Mouse (Mus musculus) MEL (cell line): Measurements from ENCODE around the gene Gm49345. TPM values are rescaled to one million over a fixed set of nuclear protein-coding genes. Genes with fewer than 3 reads are reported as not detected.

Experiments used
- DNase-seq: peaks from one replicate; pipeline ENCODE4 v3.0.0; 2011; ENCODE audit warnings: low read depth, low spot score
- H3K27ac ChIP-seq: 2 replicates; pipeline ENCODE4 v1.5.1; 2012; ENCODE audit warnings: low read depth, mild to moderate bottlenecking, control low read depth, low read length, moderate library complexity; ENCODE audit not compliant: control insufficient read depth
- H3K27me3 ChIP-seq, 2 experiments: fragments of 150-350 bp in 1 of 2; sonication (generic) in 1 of 2; 2 replicates each; pipeline ENCODE4 v1.6.1; 2012; ENCODE audit warnings: low read length in 2 of 2, mild to moderate bottlenecking in 2 of 2, improper control_type of control experiment in 1 of 2, moderate library complexity in 1 of 2; ENCODE audit not compliant: insufficient read depth in 2 of 2, control insufficient read depth in 1 of 2
- H3K36me3 ChIP-seq, 2 experiments: 2 replicates each; pipeline ENCODE4 v1.6.1; 2012 to 2014; ENCODE audit warnings: low read length in 2 of 2, improper control_type of control experiment in 1 of 2, inconsistent platforms in 1 of 2, mild to moderate bottlenecking in 1 of 2; ENCODE audit not compliant: insufficient read depth in 2 of 2, control insufficient read depth in 1 of 2
- H3K4me1 ChIP-seq, 2 experiments: fragments of 150-350 bp in 1 of 2; sonication (generic) in 1 of 2; 2 replicates each; pipeline ENCODE4 v1.6.1; 2012; ENCODE audit warnings: low read length in 2 of 2, improper control_type of control experiment in 1 of 2, mild to moderate bottlenecking in 1 of 2; ENCODE audit not compliant: insufficient read depth in 2 of 2, control insufficient read depth in 1 of 2
- H3K4me3 ChIP-seq, 2 experiments: fragments of 150-350 bp in 1 of 2; sonication (generic) in 1 of 2; 2 replicates each; pipeline ENCODE4 v1.5.1; 2012; ENCODE audit warnings: low read depth in 2 of 2, low read length in 2 of 2, mild to moderate bottlenecking in 2 of 2, moderate library complexity in 2 of 2, control low read depth in 1 of 2, improper control_type of control experiment in 1 of 2; ENCODE audit not compliant: control insufficient read depth in 1 of 2, insufficient read depth in 1 of 2
- H3K79me2 ChIP-seq: 2 replicates; pipeline ENCODE4 v1.6.1; 2012; ENCODE audit warnings: mild to moderate bottlenecking, low read length, moderate library complexity; ENCODE audit not compliant: control insufficient read depth, poor library complexity, insufficient read depth
- H3K9ac ChIP-seq: 2 replicates; pipeline ENCODE4 v1.6.1; 2012; ENCODE audit warnings: low read depth, mild to moderate bottlenecking, control low read depth, low read length, moderate library complexity; ENCODE audit not compliant: control insufficient read depth, poor library complexity, severe bottlenecking
- H3K9me3 ChIP-seq: fragments of 150-350 bp; sonication (generic); replicated peaks from 2 replicates; pipeline ENCODE4 v1.6.1; 2012; ENCODE audit warnings: mild to moderate bottlenecking, low read length, improper control_type of control experiment, moderate library complexity; ENCODE audit not compliant: insufficient read depth
- BHLHE40 ChIP-seq: IDR thresholded peaks from 2 replicates; pipeline ENCODE4 v1.6.1; 2012; ENCODE audit warnings: low read depth, mild to moderate bottlenecking, inconsistent platforms, low read length, improper control_type of control experiment, borderline replicate concordance
- CHD2 ChIP-seq: IDR thresholded peaks from 2 replicates; pipeline ENCODE4 v1.6.1; 2011; ENCODE audit warnings: low read length, improper control_type of control experiment
- CTCF ChIP-seq, 3 experiments: IDR thresholded peaks in 2 of 3; conservative IDR thresholded peaks in 1 of 3; 2 replicates each; pipeline ENCODE4 v1.5.1; 2011 to 2012; ENCODE audit warnings: low read length in 3 of 3, low read depth in 2 of 3, mild to moderate bottlenecking in 2 of 3, improper control_type of control experiment in 1 of 3, inconsistent platforms in 1 of 3, mixed read lengths in 1 of 3, moderate library complexity in 1 of 3; ENCODE audit not compliant: control insufficient read depth in 1 of 3, insufficient read depth in 1 of 3, poor library complexity in 1 of 3, severe bottlenecking in 1 of 3
- ELF1 ChIP-seq: IDR thresholded peaks from 2 replicates; pipeline ENCODE4 v1.6.1; 2014; ENCODE audit warnings: low read depth, mild to moderate bottlenecking, inconsistent platforms, low read length, improper control_type of control experiment, moderate library complexity
- EP300 ChIP-seq, 2 experiments: IDR thresholded peaks; 2 replicates each; pipeline ENCODE4 v1.6.1; 2011; ENCODE audit warnings: improper control_type of control experiment in 2 of 2, low read length in 2 of 2, low read depth in 1 of 2, mild to moderate bottlenecking in 1 of 2
- ETS1 ChIP-seq: IDR thresholded peaks from 2 replicates; pipeline ENCODE4 v1.6.1; 2012; ENCODE audit warnings: low read depth, mild to moderate bottlenecking, inconsistent platforms, low read length, improper control_type of control experiment, moderate library complexity
- GABPA ChIP-seq: IDR thresholded peaks from 2 replicates; pipeline ENCODE4 v1.6.1; 2012; ENCODE audit warnings: low read depth, mild to moderate bottlenecking, inconsistent platforms, low read length, improper control_type of control experiment, moderate library complexity
- GATA1 ChIP-seq: IDR thresholded peaks from 2 replicates; pipeline ENCODE4 v1.6.1; 2011; ENCODE audit warnings: low read depth, low read length, improper control_type of control experiment
- HCFC1 ChIP-seq: IDR thresholded peaks from 2 replicates; pipeline ENCODE4 v1.6.1; 2012; ENCODE audit warnings: low read depth, mild to moderate bottlenecking, inconsistent platforms, low read length, improper control_type of control experiment, moderate library complexity
- JUND ChIP-seq: IDR thresholded peaks from 2 replicates; pipeline ENCODE4 v1.6.1; 2011; ENCODE audit warnings: low read depth, mild to moderate bottlenecking, improper control_type of control experiment, low read length
- KAT2A ChIP-seq: conservative IDR thresholded peaks from 2 replicates; pipeline ENCODE4 v1.6.1; 2012; ENCODE audit warnings: low read depth, low read length, improper control_type of control experiment, inconsistent platforms
- MAFK ChIP-seq: IDR thresholded peaks from 2 replicates; pipeline ENCODE4 v1.6.1; 2011; ENCODE audit warnings: low read depth, mild to moderate bottlenecking, low read length, improper control_type of control experiment, borderline replicate concordance
- MAX ChIP-seq: IDR thresholded peaks from 2 replicates; pipeline ENCODE4 v1.6.1; 2011; ENCODE audit warnings: low read length, improper control_type of control experiment
- MAZ ChIP-seq: IDR thresholded peaks from 2 replicates; pipeline ENCODE4 v1.6.1; 2012; ENCODE audit warnings: low read depth, mild to moderate bottlenecking, inconsistent platforms, low read length, improper control_type of control experiment
- MXI1 ChIP-seq: IDR thresholded peaks from 2 replicates; pipeline ENCODE4 v1.6.1; 2011; ENCODE audit warnings: mild to moderate bottlenecking, low read depth, low read length, improper control_type of control experiment
- MYB ChIP-seq: IDR thresholded peaks from 2 replicates; pipeline ENCODE4 v1.6.1; 2011; ENCODE audit warnings: mild to moderate bottlenecking, low read depth, low read length, improper control_type of control experiment
- MYC ChIP-seq: IDR thresholded peaks from 2 replicates; pipeline ENCODE4 v1.6.1; 2011; ENCODE audit warnings: low read depth, mild to moderate bottlenecking, low read length, improper control_type of control experiment, moderate library complexity
- POLR2AphosphoS2 ChIP-seq: IDR thresholded peaks from 2 replicates; pipeline ENCODE4 v1.6.1; 2011; ENCODE audit warnings: low read length, improper control_type of control experiment
- RCOR1 ChIP-seq: IDR thresholded peaks from 2 replicates; pipeline ENCODE4 v1.6.1; 2012; ENCODE audit warnings: low read depth, mild to moderate bottlenecking, inconsistent platforms, low read length, improper control_type of control experiment
- SIN3A ChIP-seq: IDR thresholded peaks from 2 replicates; pipeline ENCODE4 v1.6.1; 2012; ENCODE audit warnings: low read length, improper control_type of control experiment, inconsistent platforms
- SMC3 ChIP-seq: IDR thresholded peaks from 2 replicates; pipeline ENCODE4 v1.6.1; 2011; ENCODE audit warnings: low read depth, low read length, improper control_type of control experiment
- TBP ChIP-seq: IDR thresholded peaks from 2 replicates; pipeline ENCODE4 v1.8.0; 2011; ENCODE audit warnings: low read depth, low read length, improper control_type of control experiment
- TCF12 ChIP-seq: IDR thresholded peaks from 2 replicates; pipeline ENCODE4 v1.6.1; 2014; ENCODE audit warnings: low read depth, mild to moderate bottlenecking, inconsistent platforms, low read length, improper control_type of control experiment, moderate library complexity
- USF1 ChIP-seq: IDR thresholded peaks from 2 replicates; pipeline ENCODE4 v1.6.1; 2014; ENCODE audit warnings: low read depth, mild to moderate bottlenecking, inconsistent platforms, low read length, improper control_type of control experiment, moderate library complexity
- USF2 ChIP-seq, 2 experiments: IDR thresholded peaks; 2 replicates each; pipeline ENCODE4 v1.6.1; 2011 to 2012; ENCODE audit warnings: improper control_type of control experiment in 2 of 2, low read length in 2 of 2, borderline replicate concordance in 1 of 2, inconsistent platforms in 1 of 2, low read depth in 1 of 2, mild to moderate bottlenecking in 1 of 2; ENCODE audit not compliant: insufficient read depth in 1 of 2
- ZKSCAN1 ChIP-seq: IDR thresholded peaks from 2 replicates; pipeline ENCODE4 v1.6.1; 2012; ENCODE audit warnings: low read depth, mild to moderate bottlenecking, inconsistent platforms, low read length, improper control_type of control experiment, moderate library complexity
- ZMIZ1 ChIP-seq: IDR thresholded peaks from 2 replicates; pipeline ENCODE4 v1.6.1; 2012; ENCODE audit warnings: low read depth, mild to moderate bottlenecking, inconsistent platforms, low read length, improper control_type of control experiment, moderate library complexity
- ZNF384 ChIP-seq: IDR thresholded peaks from 2 replicates; pipeline ENCODE4 v1.6.1; 2012; ENCODE audit warnings: low read depth, mild to moderate bottlenecking, inconsistent platforms, low read length, improper control_type of control experiment
- polyA plus RNA-seq, 2 experiments: library from polyadenylated mRNA; stranded (reverse) in 1 of 2; unstranded in 1 of 2; fragments of >175 nt in 1 of 2; fragments of >200 nt in 1 of 2; gene quantifications; 2 replicates each; pipeline versions ENCODE4 v1.2.1 to v1.2.4; 2012; ENCODE audit warnings: low replicate concordance in 2 of 2, low read depth in 1 of 2; ENCODE audit not compliant: insufficient read length in 2 of 2, insufficient read depth in 1 of 2, missing spikeins in 1 of 2
- total RNA-seq: library from RNA; depleted of rRNA; stranded (reverse); fragments of 300-350 nt; gene quantifications from 2 replicates; pipeline ENCODE4 v1.2.3, GENCODE M21; 2012

The Gm49345 gene
- total and polyA plus RNA-seq, 3 experiments: 0.54 to 1.7 TPM; not detected in 1

- no peaks in the 10 kb centered on the region for H3K4me1 ChIP-seq
- H3K9ac ChIP-seq: no peak overlapping the region
- no peak overlapping the region for H3K4me3 ChIP-seq
- no peaks in the 10 kb centered on the region for H3K36me3 ChIP-seq
- no peaks in the 10 kb centered on the region for H3K9me3 ChIP-seq
- DNase-seq: peak; percentile 11
- no peaks in the 10 kb centered on the region for H3K79me2 ChIP-seq
- no peaks in the 10 kb centered on the region for H3K27me3 ChIP-seq
- H3K27ac ChIP-seq: no peak overlapping the region
- TF ChIP-seq HCFC1 (no peak), USF1 (no peak), CTCF (IDR thresholded peaks at IDR 0.05 in 2 of 3, conservative IDR thresholded peaks at IDR 0.05 in 1 of 3; ENCODE audit: control insufficient read depth in 1 of 3, insufficient read depth in 1 of 3, low read depth in 2 of 3, low read length in 3 of 3, poor library complexity in 1 of 3, severe bottlenecking in 1 of 3) (no peak), ZNF384 (no peak), SIN3A (no peak), ETS1 (no peak), ZKSCAN1 (no peak), CHD2 (no peak), TCF12 (no peak), BHLHE40 (no peak), MYB (no peak), POLR2AphosphoS2 (no peak), MAZ (no peak), JUND (no peak), MAFK (no peak), TBP (no peak), MAX (no peak), RCOR1 (no peak), ELF1 (no peak), USF2 (IDR thresholded peaks at IDR 0.05; ENCODE audit: borderline replicate concordance in 1 of 2, insufficient read depth in 1 of 2, low read depth in 1 of 2, low read length in 2 of 2) (no peak)
Measured at GRCm38 (mm10) chr13:67674902-67675301, 37.3 kb upstream of the Gm49345 start.

GRCm38 (mm10) chr13:67652496-67652895, 14.9 kb upstream of the Gm49345 start:
- no peak overlapping the region for H3K27ac ChIP-seq
- no peak for DNase-seq
- no peaks in the 10 kb centered on the region for H3K9me3 ChIP-seq
- H3K79me2 ChIP-seq: no peaks in the 10 kb centered on the region
- no peak overlapping the region for H3K4me3 ChIP-seq
- TF ChIP-seq EP300 (IDR thresholded peaks at IDR 0.05; ENCODE audit: low read depth in 1 of 2, low read length in 2 of 2): no peak
- TF ChIP-seq ZKSCAN1: no peak
- no peak for TF ChIP-seq MAFK
- TF ChIP-seq CHD2: no peak
- no peak for TF ChIP-seq POLR2AphosphoS2
- TF ChIP-seq MYB: no peak
- no peak for TF ChIP-seq RCOR1
- no peak for TF ChIP-seq ZNF384
- no peak for TF ChIP-seq KAT2A
- TF ChIP-seq JUND: no peak
- TF ChIP-seq SMC3: no peak
- TF ChIP-seq GATA1: no peak
- no peak for TF ChIP-seq ELF1
- no peak for TF ChIP-seq GABPA
- TF ChIP-seq ZMIZ1: no peak
- TF ChIP-seq MXI1: no peak
- TF ChIP-seq MAX: no peak
- no peak for TF ChIP-seq MYC
- TF ChIP-seq TBP: no peak
- no peaks in the 10 kb centered on the region for H3K36me3 ChIP-seq
- no peak overlapping the region for H3K9ac ChIP-seq
- no peaks in the 10 kb centered on the region for H3K27me3 ChIP-seq
- no peaks in the 10 kb centered on the region for H3K4me1 ChIP-seq
